Mouse (Mus musculus) heart, postnatal 25 days (tissue): Measurements from ENCODE around the gene Nkap. TPM values are rescaled to one million over a fixed set of nuclear protein-coding genes. Genes with fewer than 3 reads are reported as not detected.
"Not testable (repeated sequence)": the region's sequence is repeated elsewhere in the genome, so short reads cannot be mapped to it uniquely, and the experiment has no call there.

Source experiments
- DNase-seq: peaks from one replicate; pipeline ENCODE4 v3.0.0; 2022; ENCODE audit warnings: low spot score
- intact Hi-C: fragments of 180-260 bp; cut with DNase I; formaldehyde crosslinking; loops from one replicate; pipeline ENCODE4 v1.15.1; 2025
- total RNA-seq, 2 experiments: library from RNA; stranded (reverse); gene quantifications; 2 replicates each; pipeline ENCODE4 v1.2.3; 2021

Nkap gene
- total RNA-seq: 10 to 100 TPM in 1 of 2 experiments, 1 to 10 TPM in 1; 8.9 to 10.2 TPM

GRCm38 (mm10) chrX:37126671-37127358 lies at the start of gene Nkap:
Gene Nkap (plus strand): TSS chrX:37126795.
- intact Hi-C loops: loop anchor here (2.0 to 10.0 kb wide), 2 partner anchors 16 to 68 kb away; partner anchors contain the start of genes Ndufa1, Rnf113a1 and Upf3b
- peak; percentile 22 for DNase-seq

GRCm38 (mm10) chrX:37080345-37080744 lies 46.2 kb upstream of the Nkap start:
- intact Hi-C loops, DNase-seq: not testable (repeated sequence)

GRCm38 (mm10) chrX:37081194-37081593 lies 45.4 kb upstream of the Nkap start:
- intact Hi-C loops: no loop called here
- DNase-seq: no peak

GRCm38 (mm10) chrX:37084318-37084926 lies 42.2 kb upstream of the Nkap start:
- intact Hi-C loops: no loop called here
- no peak for DNase-seq

- DNase-seq: peak; percentile 78
- intact Hi-C loops: no loop called here
Observed at GRCm38 (mm10) chrX:37084927-37085660, 41.5 kb upstream of the Nkap start, which contains the start of gene Rpl39. Gene Rpl39 (minus strand): TSS chrX:37085402.

GRCm38 (mm10) chrX:37085665-37086064 lies 40.9 kb upstream of the Nkap start:
- intact Hi-C loops: no loop called here
- no peak for DNase-seq

GRCm38 (mm10) chrX:37088778-37089177 lies 37.8 kb upstream of the Nkap start:
- no peak for DNase-seq
- intact Hi-C loops: no loop called here

- intact Hi-C loops: no loop called here
- no peak for DNase-seq
Observed at GRCm38 (mm10) chrX:37091457-37091856, 35.1 kb upstream of the Nkap start.

- intact Hi-C loops: no loop called here
- no peak for DNase-seq
Observed at GRCm38 (mm10) chrX:37095106-37095768, 31.4 kb upstream of the Nkap start.

GRCm38 (mm10) chrX:37098681-37099080 lies 27.9 kb upstream of the Nkap start:
- no peak for DNase-seq
- intact Hi-C loops: no loop called here

GRCm38 (mm10) chrX:37103826-37104225 lies 22.8 kb upstream of the Nkap start:
- DNase-seq: no peak
- intact Hi-C loops: no loop called here

- intact Hi-C loops: loop anchor here (2.0 kb wide), 1 partner anchor 17 kb away; the partner anchor contains the start of gene Nkap
Observed at GRCm38 (mm10) chrX:37109526-37110192, 16.9 kb upstream of the Nkap start.

GRCm38 (mm10) chrX:37110193-37110880 lies 16.3 kb upstream of the Nkap start, which contains the start of gene Upf3b:
Gene Upf3b (minus strand): TSS chrX:37110322.
- DNase-seq: peak; percentile 90
- intact Hi-C loops: loop anchor here (2.0 kb wide), 1 partner anchor 16 kb away; the partner anchor contains the start of gene Nkap

More at GRCm38 (mm10) chrX:37109526-37110192, 16.9 kb upstream of the Nkap start:
- DNase-seq: no peak

- intact Hi-C loops: loop anchor here (2.0 kb wide), 1 partner anchor 16 kb away; the partner anchor contains the start of gene Nkap
- no peak for DNase-seq
Observed at GRCm38 (mm10) chrX:37110881-37111193, 15.8 kb upstream of the Nkap start.

GRCm38 (mm10) chrX:37117085-37117484 lies 9.5 kb upstream of the Nkap start:
- intact Hi-C loops: no loop called here
- no peak for DNase-seq

- intact Hi-C loops: no loop called here
- no peak for DNase-seq
Observed at GRCm38 (mm10) chrX:37119585-37119984, 7.0 kb upstream of the Nkap start.

- no peak for DNase-seq
- intact Hi-C loops: loop anchor here (10.0 kb wide), 1 partner anchor 75 kb away; the partner anchor contains the start of genes Ndufa1 and Rnf113a1
Observed at GRCm38 (mm10) chrX:37120212-37120611, 6.4 kb upstream of the Nkap start.

GRCm38 (mm10) chrX:37125511-37125910 lies 1.1 kb upstream of the Nkap start:
- DNase-seq: no peak
- intact Hi-C loops: loop anchor here (10.0 kb wide), 1 partner anchor 69 kb away; the partner anchor contains the start of genes Ndufa1 and Rnf113a1

GRCm38 (mm10) chrX:37141732-37142131 lies 15.1 kb downstream of the Nkap start:
- no peak for DNase-seq
- intact Hi-C loops: no loop called here
